Mouse (Mus musculus): ENCODE results near the gene Vps9d1.

GRCm38 (mm10) chr8:123252925-123253324, 1.2 kb downstream of the Vps9d1 start:
- TF ChIP-seq CTCF (IDR thresholded peaks at IDR 0.05; ENCODE audit: low read depth) = no peak
- TF ChIP-seq EP300 (IDR thresholded peaks at IDR 0.05; ENCODE audit: low read depth) = no peak

Data from heart, postnatal 0 days (tissue).